Mouse (Mus musculus) stomach, embryonic 14.5 days (tissue): Measurements from ENCODE around the gene N4bp3. TPM values are rescaled to one million over a fixed set of nuclear protein-coding genes. Genes with fewer than 3 reads are reported as not detected.

Source experiments
- ATAC-seq: fragments of 200-750 bp; cut with Nextera tagmentation; 2 replicates; pipeline ENCODE4 v1.8.0; 2017; ENCODE audit warnings: low read depth, moderate TSS enrichment; ENCODE audit not compliant: insufficient number of reproducible peaks, insufficient read depth, low FRiP score
- H3K27ac ChIP-seq: fragments of 300-500 bp; sonication (generic); 2 replicates; pipeline ENCODE4 v1.5.1; 2014; ENCODE audit warnings: mild to moderate bottlenecking, low read length, moderate library complexity, mixed read lengths
- H3K27me3 ChIP-seq: fragments of 300-500 bp; sonication (generic); 2 replicates; pipeline ENCODE4 v1.6.1; 2014; ENCODE audit warnings: low read length, control low read depth, mixed read lengths; ENCODE audit not compliant: control insufficient read depth, insufficient read depth
- H3K36me3 ChIP-seq: fragments of 300-500 bp; sonication (generic); 2 replicates; pipeline ENCODE4 v1.6.1; 2014; ENCODE audit warnings: mild to moderate bottlenecking, control low read depth, low read length, moderate library complexity, mixed read lengths; ENCODE audit not compliant: control insufficient read depth, insufficient read depth
- H3K4me1 ChIP-seq: fragments of 300-500 bp; sonication (generic); 2 replicates; pipeline ENCODE4 v1.6.1; 2014; ENCODE audit warnings: low read length, control low read depth, mixed read lengths; ENCODE audit not compliant: control insufficient read depth, insufficient read depth
- H3K4me2 ChIP-seq: fragments of 300-500 bp; sonication (generic); replicated peaks from 2 replicates; pipeline ENCODE4 v1.6.1; 2014; ENCODE audit warnings: low read depth, low read length, control low read depth
- H3K4me3 ChIP-seq: fragments of 300-500 bp; sonication (generic); 2 replicates; pipeline ENCODE4 v1.5.1; 2014; ENCODE audit warnings: low read depth, low read length, control low read depth
- H3K9ac ChIP-seq: fragments of 300-500 bp; sonication (generic); replicated peaks from 2 replicates; pipeline ENCODE4 v1.6.1; 2014; ENCODE audit warnings: low read depth, mild to moderate bottlenecking, control low read depth, low read length, moderate library complexity, mixed read lengths
- H3K9me3 ChIP-seq: fragments of 300-500 bp; sonication (generic); 2 replicates; pipeline ENCODE4 v1.6.1; 2016; ENCODE audit warnings: low read depth, low read length, control low read depth; ENCODE audit not compliant: control insufficient read depth
- WGBS: fragments of 180-500 bp; shearing (Covaris S2); extraction: QIAGEN DNeasy Blood & Tissue Kit; methylation state at CpG from one replicate; pipeline ENCODE4 v1.1.7; 2014; 5-methylcytosine and 5-hydroxymethylcytosine counted together
- polyA plus RNA-seq: library from polyadenylated mRNA; unstranded; fragments of >200 nt; fragmentation: Nextera tagmentation; extraction: Ambion mirVana; gene quantifications from 2 replicates; pipeline ENCODE4 v1.2.1, GENCODE M21; 2014

Gene N4bp3
- polyA plus RNA-seq, 1 experiment from 2014 or later = 12.7 TPM

DNA sequence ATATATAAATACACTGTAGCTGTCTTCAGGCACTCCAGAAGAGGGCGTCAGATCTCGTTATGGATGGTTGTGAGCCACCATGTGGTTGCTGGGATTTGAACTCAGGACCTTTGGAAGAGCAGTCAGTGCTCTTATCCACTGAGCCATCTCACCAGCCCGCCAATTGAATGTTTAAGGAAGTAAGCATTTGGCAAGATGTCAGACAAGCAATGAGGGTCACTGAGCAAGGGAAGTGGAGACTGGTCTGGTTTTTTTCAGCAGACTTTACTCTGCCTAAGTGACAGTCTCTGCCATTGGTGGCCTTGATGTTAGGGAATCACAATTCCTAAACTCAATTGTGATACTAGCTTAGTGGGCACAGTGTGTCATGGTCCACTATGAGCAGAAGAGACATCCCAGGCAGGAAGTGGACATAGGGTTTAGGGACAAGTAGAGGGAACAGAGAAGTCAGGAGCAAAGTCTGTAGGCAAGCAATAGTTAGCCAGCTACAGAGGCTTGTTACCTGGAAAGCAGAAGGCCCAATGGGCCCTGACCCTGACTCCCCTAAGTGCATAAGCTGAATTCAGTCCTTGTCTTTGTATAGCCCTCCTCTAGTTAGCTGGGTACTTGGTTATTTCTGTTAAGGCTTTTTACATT, 55.8 kb downstream of the N4bp3 start:
- no peak for ATAC-seq
- Histone ChIP-seq H3K36me3 (peaks cover 83% of the 10 kb centered on the region), H3K4me2 (no peak overlapping the region), H3K4me1 (no peaks in the 10 kb centered on the region), H3K27me3 (no peaks in the 10 kb centered on the region), H3K27ac (no peak overlapping the region), H3K9ac (no peak overlapping the region), H3K9me3 (no peaks in the 10 kb centered on the region), H3K4me3 (no peak overlapping the region)
- 66% methylated on average over 3 of the region's 3 CpGs for WGBS

DNA sequence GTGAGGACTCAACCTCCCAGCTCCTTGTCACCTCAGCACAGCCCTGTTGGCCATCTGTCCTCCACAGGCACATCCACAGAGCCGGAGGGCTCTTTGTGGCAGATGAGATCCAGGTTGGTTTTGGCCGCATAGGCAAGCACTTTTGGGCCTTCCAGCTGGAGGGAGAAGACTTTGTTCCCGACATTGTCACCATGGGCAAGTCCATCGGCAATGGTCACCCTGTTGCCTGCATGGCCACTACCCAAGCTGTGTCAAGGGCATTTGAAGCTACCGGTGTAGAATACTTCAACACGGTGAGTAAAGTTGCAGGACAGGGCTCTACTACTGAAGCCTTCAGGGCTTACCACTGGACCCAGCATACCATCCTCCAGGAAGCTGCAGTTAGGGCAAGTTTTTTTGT, 56.8 kb downstream of the N4bp3 start:
- WGBS = 90% methylated on average over 6 of the region's 6 CpGs
- H3K36me3 ChIP-seq = peaks cover 76% of the 10 kb centered on the region

DNA sequence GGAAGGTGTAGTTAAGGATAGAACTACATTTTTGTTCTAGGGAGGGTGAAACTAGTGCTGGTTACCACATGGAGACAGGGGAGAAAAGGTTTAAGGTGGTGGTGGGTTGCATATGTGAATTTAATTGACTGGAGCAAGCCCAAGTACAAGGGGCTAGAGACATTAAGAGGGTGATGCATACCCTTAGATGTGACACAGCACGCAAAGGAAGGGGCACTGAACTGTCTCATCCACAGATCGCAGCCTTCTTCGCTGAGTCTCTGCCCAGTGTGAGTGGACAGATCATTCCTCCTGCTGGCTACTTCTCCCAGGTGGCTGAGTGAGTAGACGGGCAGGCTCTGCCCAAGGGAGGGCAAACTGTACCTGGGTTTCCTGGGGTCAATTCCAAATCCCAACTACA, 57.3 kb downstream of the N4bp3 start:
- Histone ChIP-seq H3K9me3 (no peaks in the 10 kb centered on the region; the same call in 1 of the 2 replicates), H3K27me3 (no peaks in the 10 kb centered on the region), H3K36me3 (peaks cover 73% of the 10 kb centered on the region), H3K27ac (no peak overlapping the region), H3K4me2 (no peak overlapping the region), H3K9ac (no peak overlapping the region), H3K4me3 (no peak overlapping the region), H3K4me1 (no peaks in the 10 kb centered on the region)
- WGBS = 85% methylated on average over 4 of the region's 4 CpGs
- ATAC-seq = no peak

More for the DNA sequence above, 56.8 kb downstream of the N4bp3 start:
- no peak overlapping the region for H3K27ac ChIP-seq
- no peak overlapping the region for H3K9ac ChIP-seq
- no peaks in the 10 kb centered on the region; the same call in 1 of the 2 replicates for H3K9me3 ChIP-seq
- no peak overlapping the region for H3K4me2 ChIP-seq
- no peaks in the 10 kb centered on the region for H3K27me3 ChIP-seq
- H3K4me1 ChIP-seq = no peaks in the 10 kb centered on the region
- ATAC-seq = no peak
- H3K4me3 ChIP-seq = no peak overlapping the region

Other genes with a start within 250 kb of the N4bp3 start
- gene Phykpl, start 66.1 kb downstream of the N4bp3 start, polyA plus RNA-seq = 19.0 and 21.8 TPM in 2 replicates
- 474 and 532 TPM in 2 replicates for gene Hnrnpab, start 44.0 kb downstream of the N4bp3 start, polyA plus RNA-seq
- gene Nhp2, start 31.1 kb downstream of the N4bp3 start, polyA plus RNA-seq = 159 and 174 TPM in 2 replicates
- 42.6 and 47.8 TPM in 2 replicates for gene Rmnd5b, start 14.9 kb downstream of the N4bp3 start, polyA plus RNA-seq
- 5.2 and 6.3 TPM in 2 replicates for gene D930048N14Rik, start 112 bp upstream of the N4bp3 start, polyA plus RNA-seq
- 78.1 and 89.0 TPM in 2 replicates for gene 0610009B22Rik, start 38.0 kb upstream of the N4bp3 start, polyA plus RNA-seq
- gene Sec24a, start 112.8 kb upstream of the N4bp3 start, polyA plus RNA-seq = 19.0 and 19.7 TPM in 2 replicates
- 109 and 111 TPM in 2 replicates for gene Sar1b, start 112.8 kb upstream of the N4bp3 start, polyA plus RNA-seq
- gene Jade2, start 206.8 kb upstream of the N4bp3 start, polyA plus RNA-seq = 1.5 and 1.8 TPM in 2 replicates